Mouse (Mus musculus) heart, postnatal 0 days (tissue): ENCODE measurements around the gene Asap3.

Experiments used
- CTCF ChIP-seq: IDR thresholded peaks from 2 replicates; pipeline ENCODE4 v1.5.1; 2016; ENCODE audit warnings: antibody characterized with exemption, control low read depth, low read depth
- EP300 ChIP-seq: IDR thresholded peaks from 2 replicates; pipeline ENCODE4 v1.6.1; 2016; ENCODE audit warnings: antibody characterized with exemption, low read depth

DNA sequence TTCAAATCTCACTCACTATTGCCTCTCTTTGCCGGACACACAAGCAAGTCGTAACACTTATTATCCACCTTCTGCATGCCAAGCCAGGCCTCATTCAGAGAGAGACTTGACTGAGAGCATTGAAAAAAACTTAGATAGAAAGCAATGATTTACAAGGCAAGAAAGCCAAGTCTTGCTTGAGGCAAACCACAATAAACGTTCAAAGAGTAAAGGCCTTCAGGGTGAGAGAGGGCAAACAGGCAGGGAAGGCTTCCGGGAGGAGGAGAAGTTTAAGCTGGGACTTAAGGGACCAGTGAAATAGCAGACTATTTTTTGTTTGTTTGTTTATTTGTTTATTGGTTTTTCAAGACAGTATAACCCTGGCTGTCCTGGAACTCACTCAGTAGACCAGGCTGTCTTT, 35.8 kb upstream of the Asap3 start:
- TF ChIP-seq CTCF = no peak
- TF ChIP-seq EP300 = no peak
